Mouse (Mus musculus) forebrain, embryonic 13.5 days (tissue): Measurements from ENCODE around the gene Gstp1. TPM values are rescaled to one million over a fixed set of nuclear protein-coding genes. Genes with fewer than 3 reads are reported as not detected.

Source experiments
- ATAC-seq: fragments of 200-750 bp; cut with Nextera tagmentation; 2 replicates; pipeline ENCODE4 v1.8.0; 2017
- H3K27ac ChIP-seq: fragments of 300-500 bp; sonication (generic); 2 replicates; pipeline ENCODE4 v1.5.1; 2015; ENCODE audit warnings: inconsistent platforms, mild to moderate bottlenecking, moderate library complexity
- H3K27me3 ChIP-seq: fragments of 300-500 bp; sonication (generic); 2 replicates; pipeline ENCODE4 v1.6.1; 2015; ENCODE audit warnings: mild to moderate bottlenecking, inconsistent platforms
- H3K36me3 ChIP-seq: fragments of 300-500 bp; sonication (generic); 2 replicates; pipeline ENCODE4 v1.6.1; 2015; ENCODE audit warnings: mild to moderate bottlenecking, inconsistent platforms; ENCODE audit not compliant: poor library complexity, severe bottlenecking
- H3K4me1 ChIP-seq: fragments of 300-500 bp; sonication (generic); 2 replicates; pipeline ENCODE4 v1.6.1; 2015; ENCODE audit warnings: inconsistent platforms
- H3K4me2 ChIP-seq: fragments of 300-500 bp; sonication (generic); 2 replicates; pipeline ENCODE4 v1.6.1; 2015; ENCODE audit warnings: inconsistent platforms, mild to moderate bottlenecking, moderate library complexity
- H3K4me3 ChIP-seq: fragments of 300-500 bp; sonication (generic); 2 replicates; pipeline ENCODE4 v1.5.1; 2015; ENCODE audit warnings: mild to moderate bottlenecking, inconsistent platforms
- H3K9ac ChIP-seq: fragments of 300-500 bp; sonication (generic); 2 replicates; pipeline ENCODE4 v1.6.1; 2015; ENCODE audit warnings: mild to moderate bottlenecking, inconsistent platforms
- H3K9me3 ChIP-seq: fragments of 300-500 bp; sonication (generic); replicated peaks from 2 replicates; pipeline ENCODE4 v1.6.1; 2016; ENCODE audit warnings: inconsistent platforms
- WGBS: fragments of 180-500 bp; shearing (Covaris S2); methylation state at CpG from one replicate; pipeline ENCODE4 v1.1.7; 2015; 5-methylcytosine and 5-hydroxymethylcytosine counted together
- polyA plus RNA-seq: library from polyadenylated mRNA; unstranded; fragments of >200 nt; fragmentation: Nextera tagmentation; extraction: Ambion mirVana; gene quantifications from 2 replicates; pipeline ENCODE4 v1.2.1, GENCODE M21; 2015

Gene Gstp1
- polyA plus RNA-seq, 1 experiment from 2014 or later: 392 TPM

- peaks cover 17% of the 10 kb centered on the region for H3K4me1 ChIP-seq
- H3K27ac ChIP-seq: no peak within 1 kb of the TSS
- ATAC-seq: no peak
- H3K36me3 ChIP-seq: peaks cover 31% of the 10 kb centered on the region
- no peak within 1 kb of the TSS for H3K4me3 ChIP-seq
- 78% methylated on average over 1 of the region's 1 CpGs for WGBS
- no peak within 1 kb of the TSS for H3K4me2 ChIP-seq
- H3K9ac ChIP-seq: no peak within 1 kb of the TSS
- no peaks in the 10 kb centered on the region for H3K9me3 ChIP-seq
- H3K27me3 ChIP-seq: peaks cover 2% of the 10 kb centered on the region; the same call in 1 of the 2 replicates
Measured at GRCm38 (mm10) chr19:4003112-4003511, 34.7 kb downstream of the Gstp1 start, which contains the start of gene Doc2g. Gene Doc2g (plus strand): TSS chr19:4003313.

- H3K9ac ChIP-seq: peak overlapping the region; percentile 86
- H3K27ac ChIP-seq: no peak overlapping the region
- H3K9me3 ChIP-seq: no peaks in the 10 kb centered on the region
- peaks cover 8% of the 10 kb centered on the region; the same call in 1 of the 2 replicates for H3K27me3 ChIP-seq
- peak overlapping the region; percentile 83 for H3K4me2 ChIP-seq
- 89% methylated on average over 5 of the region's 5 CpGs for WGBS
- ATAC-seq: no peak
- H3K36me3 ChIP-seq: peaks cover 17% of the 10 kb centered on the region
- no peak overlapping the region; the same call in 1 of the 2 replicates for H3K4me3 ChIP-seq
- H3K4me1 ChIP-seq: peaks cover 17% of the 10 kb centered on the region
Measured at GRCm38 (mm10) chr19:4001752-4002151, 36.0 kb downstream of the Gstp1 start.

GRCm38 (mm10) chr19:4000949-4001525 lies 36.7 kb downstream of the Gstp1 start:
- H3K36me3 ChIP-seq: peaks cover 10% of the 10 kb centered on the region
- H3K4me1 ChIP-seq: peaks cover 17% of the 10 kb centered on the region
- ATAC-seq: peak; percentile 17
- peak overlapping the region; percentile 95 for H3K27ac ChIP-seq
- H3K9ac ChIP-seq: peak overlapping the region; percentile 86
- peaks cover 8% of the 10 kb centered on the region; the same call in 1 of the 2 replicates for H3K27me3 ChIP-seq
- H3K9me3 ChIP-seq: no peaks in the 10 kb centered on the region
- peak overlapping the region; percentile 83 for H3K4me2 ChIP-seq
- WGBS: 20% methylated on average over 17 of the region's 17 CpGs
- peak overlapping the region; percentile 67 for H3K4me3 ChIP-seq

GRCm38 (mm10) chr19:4000119-4000900 lies 37.5 kb downstream of the Gstp1 start, which contains the start of the genes Nudt8 and Gm49405:
Gene Nudt8 (plus strand): TSS chr19:4000580.
Gene Gm49405 (plus strand): TSS chr19:4000626.
- peak within 1 kb of the TSS; percentile 95 for H3K27ac ChIP-seq
- H3K36me3 ChIP-seq: peaks cover 5% of the 10 kb centered on the region
- H3K9me3 ChIP-seq: no peaks in the 10 kb centered on the region
- peak within 1 kb of the TSS; percentile 83 for H3K4me2 ChIP-seq
- peaks cover 17% of the 10 kb centered on the region for H3K4me1 ChIP-seq
- under 1% methylated on average over 64 of the region's 64 CpGs for WGBS
- H3K27me3 ChIP-seq: peaks cover 8% of the 10 kb centered on the region; the same call in 1 of the 2 replicates
- H3K9ac ChIP-seq: peak within 1 kb of the TSS; percentile 86
- peak; percentile 94 for ATAC-seq
- peak within 1 kb of the TSS; percentile 67 for H3K4me3 ChIP-seq

DNA sequence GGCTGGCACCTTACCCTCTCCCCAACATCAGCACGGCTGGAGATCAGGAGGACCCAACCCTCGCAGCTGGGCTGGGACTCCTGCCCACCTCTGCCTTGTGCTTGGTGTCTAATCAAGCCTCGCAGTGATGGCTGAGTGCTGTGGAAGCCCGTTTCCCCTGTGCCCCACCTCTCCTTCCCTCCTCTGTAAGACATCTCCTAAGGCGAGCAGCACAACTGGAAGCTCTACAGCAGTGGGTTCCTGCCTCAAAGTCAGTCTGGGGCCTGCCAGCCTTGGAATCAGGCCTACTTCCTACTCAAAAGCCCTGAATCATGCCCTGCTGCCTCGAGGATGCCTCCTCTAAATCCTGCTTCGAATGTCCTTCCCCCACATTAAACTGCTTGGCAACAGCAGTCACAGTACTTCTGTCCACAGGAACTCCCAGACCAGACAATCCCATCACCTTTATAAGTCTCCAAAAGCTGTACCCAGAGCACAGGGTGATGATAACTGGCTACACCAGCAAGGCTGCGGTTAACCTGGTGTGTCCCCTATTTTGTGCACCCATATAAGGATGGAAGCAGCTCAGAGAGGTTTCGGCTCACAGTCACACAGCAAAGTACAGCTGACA lies 38.6 kb downstream of the Gstp1 start:
- no peak for ATAC-seq
- H3K4me3 ChIP-seq: peak overlapping the region; percentile 67
- H3K4me1 ChIP-seq: peaks cover 17% of the 10 kb centered on the region
- peak overlapping the region; percentile 83 for H3K4me2 ChIP-seq
- peak overlapping the region; percentile 86; the same call in 1 of the 2 replicates for H3K9ac ChIP-seq
- H3K36me3 ChIP-seq: no peaks in the 10 kb centered on the region
- no peaks in the 10 kb centered on the region for H3K9me3 ChIP-seq
- 88% methylated on average over 9 of the region's 9 CpGs for WGBS
- H3K27ac ChIP-seq: peak overlapping the region; percentile 25; the same call in 1 of the 2 replicates
- H3K27me3 ChIP-seq: peaks cover 8% of the 10 kb centered on the region; the same call in 1 of the 2 replicates

DNA sequence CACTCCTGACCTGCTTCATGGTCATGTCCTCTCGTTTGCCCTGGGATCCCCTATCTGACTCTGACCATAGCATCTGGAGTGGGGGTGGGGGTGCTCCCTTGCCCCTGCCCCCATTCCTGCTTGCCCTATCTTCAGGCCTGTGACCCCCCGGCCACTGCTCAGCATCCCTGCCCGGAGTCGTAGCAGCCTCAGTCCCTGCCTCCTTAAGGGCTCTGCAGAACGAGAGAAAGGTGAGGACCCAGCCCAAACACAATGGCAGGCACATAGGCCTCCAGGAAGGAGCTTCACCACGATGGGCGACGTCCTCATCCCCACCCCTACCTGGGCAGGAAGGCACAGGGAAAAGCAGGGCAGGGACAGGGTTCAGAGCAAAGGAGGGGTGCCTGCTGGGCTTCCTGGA lies 39.5 kb downstream of the Gstp1 start:
- Histone ChIP-seq H3K27ac (no peak overlapping the region), H3K4me3 (no peak overlapping the region), H3K27me3 (peaks cover 8% of the 10 kb centered on the region; the same call in 1 of the 2 replicates), H3K9ac (no peak overlapping the region), H3K4me2 (no peak overlapping the region), H3K4me1 (peaks cover 17% of the 10 kb centered on the region), H3K36me3 (no peaks in the 10 kb centered on the region), H3K9me3 (no peaks in the 10 kb centered on the region)
- 74% methylated on average over 8 of the region's 8 CpGs for WGBS
- ATAC-seq: no peak

- no peak for ATAC-seq
- WGBS: 70% methylated on average over 8 of the region's 8 CpGs
- Histone ChIP-seq H3K4me2 (no peak overlapping the region), H3K4me1 (peaks cover 17% of the 10 kb centered on the region), H3K4me3 (no peak overlapping the region), H3K27ac (no peak overlapping the region), H3K27me3 (peaks cover 8% of the 10 kb centered on the region; the same call in 1 of the 2 replicates), H3K9me3 (no peaks in the 10 kb centered on the region), H3K36me3 (no peaks in the 10 kb centered on the region), H3K9ac (no peak overlapping the region)
Measured at GRCm38 (mm10) chr19:3997231-3997630, 40.6 kb downstream of the Gstp1 start.

DNA sequence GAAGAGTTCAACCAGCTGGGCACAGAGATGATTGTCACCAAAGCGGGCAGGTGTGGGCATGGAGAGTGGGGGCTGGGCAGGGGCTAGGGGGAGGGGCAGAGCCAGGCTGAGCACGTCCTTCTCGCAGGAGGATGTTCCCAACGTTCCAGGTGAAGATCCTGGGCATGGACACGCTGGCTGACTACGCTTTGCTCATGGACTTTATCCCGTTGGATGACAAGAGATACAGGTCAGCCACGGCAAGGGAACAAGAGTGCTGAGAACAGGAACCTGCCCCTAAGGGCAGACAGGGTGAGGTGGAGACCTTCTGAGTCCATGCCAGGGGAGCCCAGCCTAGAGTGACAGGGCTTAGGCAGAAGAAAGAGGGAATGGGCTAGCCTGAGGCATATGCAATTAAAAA lies 41.0 kb downstream of the Gstp1 start:
- Histone ChIP-seq H3K27me3 (peaks cover 10% of the 10 kb centered on the region; the same call in 1 of the 2 replicates), H3K4me1 (peaks cover 17% of the 10 kb centered on the region)
- WGBS: 89% methylated on average over 8 of the region's 8 CpGs

GRCm38 (mm10) chr19:3996106-3996505 lies 41.7 kb downstream of the Gstp1 start:
- WGBS: 72% methylated on average over 7 of the region's 7 CpGs
- Histone ChIP-seq H3K27ac (no peak overlapping the region), H3K9ac (no peak overlapping the region), H3K36me3 (no peaks in the 10 kb centered on the region), H3K4me3 (no peak overlapping the region), H3K9me3 (no peaks in the 10 kb centered on the region), H3K4me1 (peaks cover 11% of the 10 kb centered on the region), H3K27me3 (0 out of 2 replicates have a peak, but pooled peaks cover 10% of the 10 kb centered on the region), H3K4me2 (no peak overlapping the region)
- ATAC-seq: no peak

More for the DNA sequence above, 41.0 kb downstream of the Gstp1 start:
- no peak for ATAC-seq
- Histone ChIP-seq H3K36me3 (no peaks in the 10 kb centered on the region), H3K4me3 (no peak overlapping the region), H3K9ac (no peak overlapping the region), H3K27ac (no peak overlapping the region), H3K4me2 (no peak overlapping the region), H3K9me3 (no peaks in the 10 kb centered on the region)

DNA sequence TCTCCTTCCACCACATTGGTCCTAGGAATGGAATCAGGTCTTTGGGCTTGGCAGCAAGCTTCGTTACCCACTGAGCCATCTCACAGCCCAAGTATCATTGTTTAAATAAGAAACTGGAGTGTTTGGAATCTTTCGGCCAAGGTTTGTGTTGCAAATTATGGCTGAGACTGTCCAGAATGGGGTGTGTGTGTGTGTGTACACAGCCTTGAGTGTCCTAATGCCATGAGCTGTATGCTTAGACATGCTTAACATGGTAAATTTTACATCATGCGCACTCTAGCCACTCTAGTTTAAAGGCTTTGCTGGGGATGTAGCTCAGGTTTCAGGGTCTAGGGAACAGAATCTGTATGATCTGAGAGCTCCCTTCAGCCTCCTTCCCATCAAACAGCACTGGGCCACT lies 42.3 kb downstream of the Gstp1 start:
- peaks cover 7% of the 10 kb centered on the region for H3K4me1 ChIP-seq
- no peaks in the 10 kb centered on the region for H3K9me3 ChIP-seq
- H3K4me2 ChIP-seq: no peak overlapping the region
- no peak overlapping the region for H3K9ac ChIP-seq
- 92% methylated on average over 3 of the region's 3 CpGs for WGBS
- H3K4me3 ChIP-seq: no peak overlapping the region
- H3K36me3 ChIP-seq: no peaks in the 10 kb centered on the region
- no peak for ATAC-seq
- no peak overlapping the region for H3K27ac ChIP-seq
- 0 out of 2 replicates have a peak, but pooled peaks cover 10% of the 10 kb centered on the region for H3K27me3 ChIP-seq

- Histone ChIP-seq H3K36me3 (no peaks in the 10 kb centered on the region), H3K4me2 (no peak overlapping the region), H3K4me1 (peaks cover 6% of the 10 kb centered on the region), H3K27me3 (0 out of 2 replicates have a peak, but pooled peaks cover 10% of the 10 kb centered on the region), H3K9me3 (no peaks in the 10 kb centered on the region), H3K9ac (no peak overlapping the region), H3K27ac (no peak overlapping the region), H3K4me3 (no peak overlapping the region)
- ATAC-seq: no peak
- WGBS: 78% methylated on average over 6 of the region's 6 CpGs
Measured at GRCm38 (mm10) chr19:3994932-3995331, 42.9 kb downstream of the Gstp1 start.

GRCm38 (mm10) chr19:3992416-3992815 lies 45.4 kb downstream of the Gstp1 start, which contains the start of gene Tbx10:
Gene Tbx10 (plus strand): TSS chr19:3992752.
- no peak within 1 kb of the TSS for H3K27ac ChIP-seq
- no peak for ATAC-seq
- WGBS: 64% methylated on average over 5 of the region's 5 CpGs

More at GRCm38 (mm10) chr19:3992416-3992815, 45.4 kb downstream of the Gstp1 start, which contains the start of gene Tbx10:
- no peak within 1 kb of the TSS for H3K4me3 ChIP-seq
- H3K9ac ChIP-seq: no peak within 1 kb of the TSS
- H3K27me3 ChIP-seq: 0 out of 2 replicates have a peak, but pooled peaks cover 2% of the 10 kb centered on the region
- no peaks in the 10 kb centered on the region for H3K36me3 ChIP-seq
- no peaks in the 10 kb centered on the region for H3K4me1 ChIP-seq
- no peak within 1 kb of the TSS for H3K4me2 ChIP-seq
- peaks cover 5% of the 10 kb centered on the region for H3K9me3 ChIP-seq
